Mouse (Mus musculus): ENCODE measurements around the gene Plcg1. TPM values are rescaled to one million over a fixed set of nuclear protein-coding genes. Genes with fewer than 3 reads are reported as not detected.

The Plcg1 gene
- polyA plus RNA-seq, 2 experiments, result 3.9 to 5.4 TPM

DNA sequence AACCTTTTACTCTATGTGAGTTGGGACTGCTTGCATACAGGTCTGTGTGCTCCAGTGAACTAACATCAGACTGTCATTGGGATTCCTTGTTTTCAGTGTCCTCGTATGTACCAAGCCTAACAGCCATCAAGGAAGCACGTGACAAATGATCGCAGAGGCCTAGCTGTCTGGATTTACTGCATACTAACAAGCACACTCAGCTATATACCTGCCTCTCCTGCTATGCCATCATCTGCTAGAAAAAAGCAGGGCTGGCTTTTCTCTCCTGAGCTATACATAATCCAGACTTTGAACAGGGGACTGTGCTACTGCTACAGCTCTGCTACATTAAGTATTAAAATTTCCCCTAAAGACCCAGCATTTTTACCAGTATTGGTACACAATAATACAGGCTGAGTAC, 71.2 kb downstream of the Plcg1 start:
- no peak for DNase-seq (ENCODE audit: low read depth in 3 of 3, low spot score in 3 of 3)
- Histone ChIP-seq H3K9ac (replicated peaks) (no peak overlapping the region), H3K27ac (no peak overlapping the region), H3K4me2 (ENCODE audit: low read depth) (no peak overlapping the region), H3K4me1 (replicated peaks; ENCODE audit: control insufficient read depth in 2 of 2, insufficient read depth in 2 of 2, low read length in 1 of 2) (no peaks in the 10 kb centered on the region), H3K4me3 (ENCODE audit: insufficient read depth in 1 of 2, low read depth in 2 of 2, low read length in 2 of 2) (no peak overlapping the region), H3K9me3 (ENCODE audit: control insufficient read depth, low read length) (no peaks in the 10 kb centered on the region), H3K36me3 (replicated peaks; ENCODE audit: control insufficient read depth, insufficient read depth, low read depth) (no peaks in the 10 kb centered on the region), H3K27me3 (ENCODE audit: control insufficient read depth, insufficient read depth, low read length) (no peaks in the 10 kb centered on the region)
- TF ChIP-seq CTCF (IDR thresholded peaks at IDR 0.05; ENCODE audit: low read depth) (no peak), EP300 (IDR thresholded peaks at IDR 0.05; ENCODE audit: low read depth) (no peak)
- ATAC-seq (ENCODE audit: insufficient read depth), result no peak
- WGBS (ENCODE audit: insufficient replicate concordance), result 66% methylated on average over 3 of the region's 3 CpGs

DNA sequence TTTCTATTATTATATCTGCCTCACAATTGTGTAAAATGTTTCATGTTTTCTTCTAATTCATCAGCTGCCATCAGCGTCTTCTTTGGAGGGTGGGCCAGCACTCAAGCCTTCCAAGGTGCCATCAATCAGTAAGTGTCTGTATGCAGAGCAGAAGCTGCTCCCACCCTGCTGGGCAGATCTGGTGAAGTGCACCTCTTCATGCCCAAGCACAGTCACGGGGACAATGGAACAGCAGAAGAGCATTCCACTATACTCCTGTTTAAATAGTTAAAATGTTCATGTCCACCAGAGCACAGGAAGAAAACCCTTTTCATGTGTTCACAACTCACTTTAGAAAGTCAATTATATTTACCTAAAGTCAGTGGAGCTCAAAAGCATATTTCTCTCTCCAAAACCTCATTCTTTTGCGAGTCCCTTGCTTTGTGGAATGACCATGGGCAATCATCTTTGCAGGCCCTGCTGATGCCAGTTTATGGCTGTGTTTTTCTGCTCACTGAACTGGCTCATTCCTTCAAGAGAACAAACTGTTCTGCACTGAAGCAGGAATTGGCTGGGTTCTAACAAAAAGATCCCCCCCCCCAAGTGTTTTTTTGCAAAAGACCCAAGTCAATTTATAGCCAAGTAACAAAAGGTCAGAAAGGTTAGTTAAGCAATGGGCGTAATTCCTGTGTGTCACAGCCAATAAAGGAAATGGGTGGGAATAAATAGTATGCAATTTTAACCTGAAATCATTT, 73.9 kb downstream of the Plcg1 start:
- DNase-seq (ENCODE audit: low read depth in 3 of 3, low spot score in 3 of 3) (no peak), ATAC-seq (ENCODE audit: insufficient read depth) (no peak)
- TF ChIP-seq EP300 (IDR thresholded peaks at IDR 0.05; ENCODE audit: low read depth) (no peak), CTCF (IDR thresholded peaks at IDR 0.05; ENCODE audit: low read depth) (no peak)
- H3K4me1 ChIP-seq (replicated peaks; ENCODE audit: control insufficient read depth in 2 of 2, insufficient read depth in 2 of 2, low read length in 1 of 2), result no peaks in the 10 kb centered on the region
- 61% methylated on average over 4 of the region's 4 CpGs for WGBS (ENCODE audit: insufficient replicate concordance)
- H3K9ac ChIP-seq (replicated peaks), result no peak overlapping the region
- H3K36me3 ChIP-seq (replicated peaks; ENCODE audit: control insufficient read depth, insufficient read depth, low read depth), result no peaks in the 10 kb centered on the region
- H3K4me3 ChIP-seq (ENCODE audit: insufficient read depth in 1 of 2, low read depth in 2 of 2, low read length in 2 of 2), result no peak overlapping the region
- no peaks in the 10 kb centered on the region for H3K9me3 ChIP-seq (ENCODE audit: control insufficient read depth, low read length)
- no peak overlapping the region for H3K27ac ChIP-seq
- H3K27me3 ChIP-seq (ENCODE audit: control insufficient read depth, insufficient read depth, low read length), result no peaks in the 10 kb centered on the region
- H3K4me2 ChIP-seq (ENCODE audit: low read depth), result no peak overlapping the region

DNA sequence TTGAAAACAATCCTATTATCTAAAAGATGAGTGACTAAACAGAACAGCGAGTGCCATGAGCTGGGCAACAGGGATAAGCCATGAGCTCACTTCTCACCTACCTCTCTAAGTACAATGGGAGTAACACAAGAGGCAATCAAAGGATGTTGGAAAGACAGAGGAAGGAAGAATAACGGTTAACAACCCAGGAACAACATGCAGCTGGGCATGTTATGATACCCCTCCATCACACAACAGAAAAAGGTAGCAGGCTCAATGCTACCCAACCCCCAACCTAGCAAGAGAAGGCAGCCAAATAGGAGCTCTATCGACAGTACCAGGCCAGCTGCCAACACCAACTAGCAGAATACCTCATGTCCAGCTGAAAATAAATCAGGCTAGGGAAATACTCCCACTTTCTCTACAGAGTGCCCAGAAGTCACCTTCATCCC, 75.0 kb downstream of the Plcg1 start:
- 31% methylated on average over 3 of the region's 3 CpGs for WGBS (ENCODE audit: insufficient replicate concordance)
- Histone ChIP-seq H3K27ac (no peak overlapping the region), H3K9ac (replicated peaks) (no peak overlapping the region), H3K36me3 (replicated peaks; ENCODE audit: control insufficient read depth, insufficient read depth, low read depth) (no peaks in the 10 kb centered on the region), H3K9me3 (ENCODE audit: control insufficient read depth, low read length) (no peaks in the 10 kb centered on the region), H3K4me2 (ENCODE audit: low read depth) (no peak overlapping the region), H3K4me3 (ENCODE audit: insufficient read depth in 1 of 2, low read depth in 2 of 2, low read length in 2 of 2) (no peak overlapping the region), H3K4me1 (replicated peaks; ENCODE audit: control insufficient read depth in 2 of 2, insufficient read depth in 2 of 2, low read length in 1 of 2) (no peaks in the 10 kb centered on the region), H3K27me3 (ENCODE audit: control insufficient read depth, insufficient read depth, low read length) (no peaks in the 10 kb centered on the region)
- no peak for ATAC-seq (ENCODE audit: insufficient read depth)
- DNase-seq (ENCODE audit: low read depth in 3 of 3, low spot score in 3 of 3), result no peak
- TF ChIP-seq EP300 (IDR thresholded peaks at IDR 0.05; ENCODE audit: low read depth) (no peak), CTCF (IDR thresholded peaks at IDR 0.05; ENCODE audit: low read depth) (no peak)

DNA sequence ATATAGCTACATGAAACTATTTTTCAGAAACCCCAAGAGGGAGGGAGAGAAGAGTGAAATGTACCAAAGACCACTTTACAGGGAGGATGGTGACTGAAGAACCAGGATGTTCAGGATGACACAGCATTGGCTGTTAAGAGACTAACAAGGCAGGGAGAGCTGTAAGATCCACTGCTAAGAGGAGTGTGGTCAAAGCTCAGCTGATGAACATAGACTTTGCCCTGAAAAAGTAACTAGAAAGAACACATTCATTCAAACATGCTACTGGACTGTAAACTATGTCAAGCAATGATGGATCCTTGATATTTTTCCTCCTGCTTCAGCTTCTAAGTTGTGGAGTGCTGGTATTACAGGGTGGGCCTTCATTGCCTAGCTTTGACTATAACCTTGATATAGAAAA, 79.3 kb downstream of the Plcg1 start:
- no peak for ATAC-seq (ENCODE audit: insufficient read depth)
- no peaks in the 10 kb centered on the region for H3K36me3 ChIP-seq (replicated peaks; ENCODE audit: control insufficient read depth, insufficient read depth, low read depth)
- H3K27me3 ChIP-seq (ENCODE audit: control insufficient read depth, insufficient read depth, low read length), result no peaks in the 10 kb centered on the region
- no peak overlapping the region for H3K9ac ChIP-seq (replicated peaks)
- TF ChIP-seq EP300 (IDR thresholded peaks at IDR 0.05; ENCODE audit: low read depth) (no peak), CTCF (IDR thresholded peaks at IDR 0.05; ENCODE audit: low read depth) (no peak)
- no peak overlapping the region for H3K4me3 ChIP-seq (ENCODE audit: insufficient read depth in 1 of 2, low read depth in 2 of 2, low read length in 2 of 2)
- no peak overlapping the region for H3K4me2 ChIP-seq (ENCODE audit: low read depth)
- H3K9me3 ChIP-seq (ENCODE audit: control insufficient read depth, low read length), result no peaks in the 10 kb centered on the region
- DNase-seq (ENCODE audit: low read depth in 3 of 3, low spot score in 3 of 3), result no peak
- no peak overlapping the region for H3K27ac ChIP-seq
- no peaks in the 10 kb centered on the region for H3K4me1 ChIP-seq (replicated peaks; ENCODE audit: control insufficient read depth in 2 of 2, insufficient read depth in 2 of 2, low read length in 1 of 2)

DNA sequence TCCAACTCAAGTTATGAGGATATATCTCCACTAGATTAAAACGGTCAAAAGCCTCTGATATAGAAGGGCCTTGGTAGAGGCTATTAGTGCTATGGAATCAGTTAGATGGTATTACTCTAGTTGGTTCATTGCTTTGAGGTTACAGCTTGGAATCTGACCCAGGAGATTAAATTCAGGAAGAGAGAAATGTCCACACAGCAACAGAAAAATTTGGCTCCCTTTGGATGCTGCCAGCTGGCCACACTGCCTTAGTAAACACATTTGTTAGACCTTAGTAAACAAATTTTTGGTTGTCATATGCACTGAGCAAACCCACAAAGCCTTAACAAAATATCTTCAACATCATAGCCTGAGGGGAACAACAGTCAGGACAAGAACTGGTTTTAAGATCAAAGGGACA, 79.7 kb downstream of the Plcg1 start:
- no peak overlapping the region for H3K4me2 ChIP-seq (ENCODE audit: low read depth)
- H3K27ac ChIP-seq, result no peak overlapping the region
- H3K9me3 ChIP-seq (ENCODE audit: control insufficient read depth, low read length), result no peaks in the 10 kb centered on the region
- H3K4me1 ChIP-seq (replicated peaks; ENCODE audit: control insufficient read depth in 2 of 2, insufficient read depth in 2 of 2, low read length in 1 of 2), result no peaks in the 10 kb centered on the region
- WGBS (ENCODE audit: insufficient replicate concordance), result 61% methylated on average over 1 of the region's 1 CpGs
- no peak for TF ChIP-seq EP300 (IDR thresholded peaks at IDR 0.05; ENCODE audit: low read depth)
- TF ChIP-seq CTCF (IDR thresholded peaks at IDR 0.05; ENCODE audit: low read depth), result no peak
- DNase-seq (ENCODE audit: low read depth in 3 of 3, low spot score in 3 of 3), result no peak
- no peaks in the 10 kb centered on the region for H3K36me3 ChIP-seq (replicated peaks; ENCODE audit: control insufficient read depth, insufficient read depth, low read depth)
- no peak overlapping the region for H3K9ac ChIP-seq (replicated peaks)
- no peaks in the 10 kb centered on the region for H3K27me3 ChIP-seq (ENCODE audit: control insufficient read depth, insufficient read depth, low read length)
- no peak for ATAC-seq (ENCODE audit: insufficient read depth)
- no peak overlapping the region for H3K4me3 ChIP-seq (ENCODE audit: insufficient read depth in 1 of 2, low read depth in 2 of 2, low read length in 2 of 2)

Other genes starting within 250 kb of the Plcg1 start
- gene Top1, start 85.4 kb upstream of the Plcg1 start, polyA plus RNA-seq (2012; rRNA removed), result 17.9 and 33.6 TPM in 2 replicates
- 51.2 and 58.0 TPM in 2 replicates for gene Top1, start 85.4 kb upstream of the Plcg1 start, polyA plus RNA-seq (2014; fragmentation: Nextera tagmentation; extraction: Ambion mirVana)
- 0.49 and 0.73 TPM in 2 replicates for gene Zhx3, start 141.7 kb downstream of the Plcg1 start, polyA plus RNA-seq (2012; rRNA removed)
- 1.4 and 1.6 TPM in 2 replicates for gene Zhx3, start 141.7 kb downstream of the Plcg1 start, polyA plus RNA-seq (2014; fragmentation: Nextera tagmentation; extraction: Ambion mirVana)
- gene Lpin3, start 149.4 kb downstream of the Plcg1 start, polyA plus RNA-seq (2012; rRNA removed), result 0.49 and 0.52 TPM in 2 replicates
- gene Lpin3, start 149.4 kb downstream of the Plcg1 start, polyA plus RNA-seq (2014; fragmentation: Nextera tagmentation; extraction: Ambion mirVana), result 0.29 and 0.67 TPM in 2 replicates
- 0.14 and 0.20 TPM in 2 replicates for gene Emilin3, start 181.0 kb downstream of the Plcg1 start, polyA plus RNA-seq (2012; rRNA removed)
- 0.08 TPM in 1 of 2 replicates, not detected in the other for gene Emilin3, start 181.0 kb downstream of the Plcg1 start, polyA plus RNA-seq (2014; fragmentation: Nextera tagmentation; extraction: Ambion mirVana)

Data from liver, embryonic 14.5 days (tissue).